Mouse (Mus musculus) gonadal fat pad, adult 2 months (tissue): ENCODE measurements at regions not wholly inside any gene's neighbourhood (a gene's known extent, or its start where the extent isn't known, plus 50 kb on each side); places are given as distances from the start of the nearest gene placed in this dataset.
"Not testable (repeated sequence)": the region's sequence is repeated elsewhere in the genome, so short reads cannot be mapped to it uniquely, and the experiment has no call there.

Experiments
- DNase-seq: peaks from one replicate; pipeline ENCODE4 v3.0.0-alpha.2; 2012; ENCODE audit warnings: low read depth

- DNase-seq = not testable (repeated sequence)
These were observed 161.5 kb downstream of the Hpcal1 start for GRCm38 (mm10) chr12:17852138-17852537.

- DNase-seq = not testable (repeated sequence)
These were observed 181.8 kb downstream of the Hpcal1 start for GRCm38 (mm10) chr12:17872491-17872890.

- peak; percentile 23 for DNase-seq
These were observed 190.9 kb downstream of the Hpcal1 start for GRCm38 (mm10) chr12:17881371-17882116.

GRCm38 (mm10) chr12:17882117-17883116 lies 191.8 kb downstream of the Hpcal1 start:
- DNase-seq = not testable (repeated sequence)

- DNase-seq = not testable (repeated sequence)
These were observed 201.1 kb downstream of the Hpcal1 start for GRCm38 (mm10) chr12:17891663-17892310.

- not testable (repeated sequence) for DNase-seq
These were observed 222.4 kb downstream of the Hpcal1 start for GRCm38 (mm10) chr12:17913058-17913457.
